Mouse (Mus musculus): ENCODE measurements around the gene Gnpnat1. TPM values are rescaled to one million over a fixed set of nuclear protein-coding genes. Genes with fewer than 3 reads are reported as not detected.

The Gnpnat1 gene
- polyA plus RNA-seq, 1 experiment from 2014 or later = 55.6 TPM

- ATAC-seq (replicated peaks; ENCODE audit: low FRiP score) = no peak
- WGBS = 61% methylated on average over 2 of the region's 2 CpGs
These were observed 34.2 kb upstream of the Gnpnat1 start for GRCm38 (mm10) chr14:45438931-45439275.

GRCm38 (mm10) chr14:45438250-45438930 is 33.7 kb upstream of the Gnpnat1 start:
- Histone ChIP-seq H3K36me3 (no peaks in the 10 kb centered on the region), H3K4me2 (no peak overlapping the region), H3K9me3 (replicated peaks) (no peaks in the 10 kb centered on the region), H3K4me3 (replicated peaks) (no peak overlapping the region), H3K4me1 (peaks cover 23% of the 10 kb centered on the region), H3K27me3 (no peaks in the 10 kb centered on the region), H3K9ac (no peak overlapping the region), H3K27ac (peak overlapping the region; percentile 43)
- 55% methylated on average over 19 of the region's 19 CpGs for WGBS
- ATAC-seq (replicated peaks; ENCODE audit: low FRiP score) = no peak

More at GRCm38 (mm10) chr14:45438931-45439275, 34.2 kb upstream of the Gnpnat1 start:
- H3K4me2 ChIP-seq = no peak overlapping the region
- no peaks in the 10 kb centered on the region for H3K9me3 ChIP-seq (replicated peaks)
- no peak overlapping the region for H3K9ac ChIP-seq
- no peak overlapping the region for H3K4me3 ChIP-seq (replicated peaks)
- no peaks in the 10 kb centered on the region for H3K36me3 ChIP-seq
- H3K4me1 ChIP-seq = peaks cover 23% of the 10 kb centered on the region
- H3K27ac ChIP-seq = peak overlapping the region; percentile 4; the same call in 1 of the 2 replicates
- H3K27me3 ChIP-seq = no peaks in the 10 kb centered on the region

GRCm38 (mm10) chr14:45434220-45434619 is 29.5 kb upstream of the Gnpnat1 start:
- no peak overlapping the region for H3K9ac ChIP-seq
- H3K27me3 ChIP-seq = no peaks in the 10 kb centered on the region
- H3K9me3 ChIP-seq (replicated peaks) = peaks cover 5% of the 10 kb centered on the region; the same call in 1 of the 2 replicates
- ATAC-seq (replicated peaks; ENCODE audit: low FRiP score) = no peak
- H3K4me3 ChIP-seq (replicated peaks) = no peak overlapping the region
- no peaks in the 10 kb centered on the region for H3K36me3 ChIP-seq
- 80% methylated on average over 6 of the region's 6 CpGs for WGBS
- H3K27ac ChIP-seq = no peak overlapping the region
- no peak overlapping the region for H3K4me2 ChIP-seq
- H3K4me1 ChIP-seq = 0 out of 2 replicates have a peak, but pooled peaks cover 7% of the 10 kb centered on the region

- 80% methylated on average over 4 of the region's 4 CpGs for WGBS
- H3K36me3 ChIP-seq = no peaks in the 10 kb centered on the region
- no peak overlapping the region for H3K9ac ChIP-seq
- H3K27ac ChIP-seq = no peak overlapping the region
- no peaks in the 10 kb centered on the region for H3K27me3 ChIP-seq
- H3K4me3 ChIP-seq (replicated peaks) = no peak overlapping the region
- ATAC-seq (replicated peaks; ENCODE audit: low FRiP score) = no peak
- H3K4me1 ChIP-seq = 0 out of 2 replicates have a peak, but pooled peaks cover 3% of the 10 kb centered on the region
- peaks cover 7% of the 10 kb centered on the region; the same call in 1 of the 2 replicates for H3K9me3 ChIP-seq (replicated peaks)
- H3K4me2 ChIP-seq = no peak overlapping the region
These were observed 27.3 kb upstream of the Gnpnat1 start for GRCm38 (mm10) chr14:45432003-45432402.

- no peak overlapping the region for H3K4me3 ChIP-seq (replicated peaks)
- no peaks in the 10 kb centered on the region for H3K27me3 ChIP-seq
- ATAC-seq (replicated peaks; ENCODE audit: low FRiP score) = peak; percentile 92
- no peaks in the 10 kb centered on the region for H3K36me3 ChIP-seq
- no peaks in the 10 kb centered on the region for H3K4me1 ChIP-seq
- 81% methylated on average over 13 of the region's 13 CpGs for WGBS
- peaks cover 12% of the 10 kb centered on the region for H3K9me3 ChIP-seq (replicated peaks)
- H3K27ac ChIP-seq = peak overlapping the region; percentile 78
- H3K9ac ChIP-seq = no peak overlapping the region
- H3K4me2 ChIP-seq = no peak overlapping the region
These were observed 25.5 kb upstream of the Gnpnat1 start for GRCm38 (mm10) chr14:45430066-45430842.

- Histone ChIP-seq H3K9ac (no peak overlapping the region), H3K27ac (no peak overlapping the region), H3K9me3 (replicated peaks) (peaks cover 7% of the 10 kb centered on the region), H3K4me2 (no peak overlapping the region), H3K36me3 (no peaks in the 10 kb centered on the region), H3K4me3 (replicated peaks) (no peak overlapping the region), H3K27me3 (no peaks in the 10 kb centered on the region), H3K4me1 (no peaks in the 10 kb centered on the region)
- no peak for ATAC-seq (replicated peaks; ENCODE audit: low FRiP score)
- 6% methylated on average over 5 of the region's 5 CpGs for WGBS
These were observed 18.5 kb upstream of the Gnpnat1 start for GRCm38 (mm10) chr14:45423220-45423619.

- no peak overlapping the region for H3K9ac ChIP-seq
- H3K27ac ChIP-seq = no peak overlapping the region
- H3K4me3 ChIP-seq (replicated peaks) = no peak overlapping the region
- peaks cover 7% of the 10 kb centered on the region for H3K9me3 ChIP-seq (replicated peaks)
- no peaks in the 10 kb centered on the region for H3K27me3 ChIP-seq
- 73% methylated on average over 4 of the region's 4 CpGs for WGBS
- no peak overlapping the region for H3K4me2 ChIP-seq
- H3K36me3 ChIP-seq = no peaks in the 10 kb centered on the region
- H3K4me1 ChIP-seq = no peaks in the 10 kb centered on the region
- no peak for ATAC-seq (replicated peaks; ENCODE audit: low FRiP score)
These were observed 17.7 kb upstream of the Gnpnat1 start for GRCm38 (mm10) chr14:45422371-45422770.

GRCm38 (mm10) chr14:45419323-45419722 is 14.6 kb upstream of the Gnpnat1 start:
- no peak overlapping the region for H3K9ac ChIP-seq
- H3K36me3 ChIP-seq = no peaks in the 10 kb centered on the region
- WGBS = 77% methylated on average over 4 of the region's 4 CpGs
- no peak for ATAC-seq (replicated peaks; ENCODE audit: low FRiP score)
- H3K27me3 ChIP-seq = no peaks in the 10 kb centered on the region
- no peaks in the 10 kb centered on the region for H3K9me3 ChIP-seq (replicated peaks)
- no peak overlapping the region for H3K4me3 ChIP-seq (replicated peaks)
- H3K4me2 ChIP-seq = no peak overlapping the region
- no peaks in the 10 kb centered on the region for H3K4me1 ChIP-seq
- no peak overlapping the region for H3K27ac ChIP-seq

GRCm38 (mm10) chr14:45418553-45418952 is 13.8 kb upstream of the Gnpnat1 start:
- WGBS = 78% methylated on average over 3 of the region's 3 CpGs
- no peak for ATAC-seq (replicated peaks; ENCODE audit: low FRiP score)
- no peaks in the 10 kb centered on the region for H3K27me3 ChIP-seq

GRCm38 (mm10) chr14:45416265-45416664 is 11.6 kb upstream of the Gnpnat1 start:
- H3K9ac ChIP-seq = no peak overlapping the region
- H3K36me3 ChIP-seq = no peaks in the 10 kb centered on the region
- no peak for ATAC-seq (replicated peaks; ENCODE audit: low FRiP score)
- no peaks in the 10 kb centered on the region for H3K9me3 ChIP-seq (replicated peaks)
- WGBS = 91% methylated on average over 4 of the region's 4 CpGs
- H3K4me3 ChIP-seq (replicated peaks) = no peak overlapping the region
- H3K27me3 ChIP-seq = no peaks in the 10 kb centered on the region
- no peak overlapping the region for H3K27ac ChIP-seq
- no peaks in the 10 kb centered on the region for H3K4me1 ChIP-seq
- no peak overlapping the region for H3K4me2 ChIP-seq

More at GRCm38 (mm10) chr14:45418553-45418952, 13.8 kb upstream of the Gnpnat1 start:
- Histone ChIP-seq H3K4me2 (no peak overlapping the region), H3K27ac (no peak overlapping the region), H3K4me3 (replicated peaks) (no peak overlapping the region), H3K36me3 (no peaks in the 10 kb centered on the region), H3K4me1 (no peaks in the 10 kb centered on the region), H3K9ac (no peak overlapping the region), H3K9me3 (replicated peaks) (no peaks in the 10 kb centered on the region)

GRCm38 (mm10) chr14:45403651-45404050 is 1.1 kb downstream of the Gnpnat1 start:
- no peaks in the 10 kb centered on the region for H3K36me3 ChIP-seq
- no peak overlapping the region for H3K9ac ChIP-seq
- no peak overlapping the region for H3K4me2 ChIP-seq
- no peaks in the 10 kb centered on the region for H3K27me3 ChIP-seq
- H3K4me3 ChIP-seq (replicated peaks) = no peak overlapping the region
- H3K27ac ChIP-seq = no peak overlapping the region
- WGBS = 85% methylated on average over 7 of the region's 7 CpGs
- ATAC-seq (replicated peaks; ENCODE audit: low FRiP score) = no peak
- no peaks in the 10 kb centered on the region for H3K9me3 ChIP-seq (replicated peaks)
- no peaks in the 10 kb centered on the region for H3K4me1 ChIP-seq

- ATAC-seq (replicated peaks; ENCODE audit: low FRiP score) = no peak
These were observed 4.9 kb downstream of the Gnpnat1 start for GRCm38 (mm10) chr14:45399836-45400235.

More at GRCm38 (mm10) chr14:45399836-45400235, 4.9 kb downstream of the Gnpnat1 start:
- H3K4me3 ChIP-seq (replicated peaks) = no peak overlapping the region
- no peak overlapping the region for H3K9ac ChIP-seq
- no peaks in the 10 kb centered on the region for H3K9me3 ChIP-seq (replicated peaks)
- no peak overlapping the region for H3K4me2 ChIP-seq
- no peak overlapping the region for H3K27ac ChIP-seq
- no peaks in the 10 kb centered on the region for H3K27me3 ChIP-seq
- H3K4me1 ChIP-seq = no peaks in the 10 kb centered on the region
- no peaks in the 10 kb centered on the region for H3K36me3 ChIP-seq
- 88% methylated on average over 3 of the region's 3 CpGs for WGBS
